Mouse (Mus musculus): ENCODE data around the gene 9130204L05Rik.

- TF ChIP-seq CTCF (IDR thresholded peaks at IDR 0.05) (no peak), EP300 (IDR thresholded peaks at IDR 0.05; ENCODE audit: insufficient read depth, low read depth, low read length) (no peak)
Observed at GRCm38 (mm10) chr3:91108696-91109095, 18.1 kb upstream of the 9130204L05Rik start.

All from heart, adult 2 months (tissue).